Mouse (Mus musculus) kidney, postnatal 0 days (tissue): ENCODE data around the gene Ptprq. TPM values are rescaled to one million over a fixed set of nuclear protein-coding genes. Genes with fewer than 3 reads are reported as not detected.

Experiments used
- ATAC-seq: fragments of 200-750 bp; cut with Nextera tagmentation; replicated peaks from 2 replicates; pipeline ENCODE4 v1.8.0; 2017; ENCODE audit warnings: low read depth, moderate number of reproducible peaks, moderate TSS enrichment, moderate library complexity; ENCODE audit not compliant: low FRiP score
- DNase-seq: peaks from one replicate; pipeline ENCODE4 v3.0.0-alpha.2; 2016; ENCODE audit warnings: low spot score
- H3K27ac ChIP-seq: fragments of 300-500 bp; sonication (generic); 2 replicates; pipeline ENCODE4 v1.5.1; 2014; ENCODE audit warnings: mild to moderate bottlenecking
- H3K27me3 ChIP-seq: fragments of 300-500 bp; sonication (generic); 2 replicates; pipeline ENCODE4 v1.6.1; 2014; ENCODE audit warnings: low read length, mixed read lengths; ENCODE audit not compliant: insufficient read depth
- H3K36me3 ChIP-seq: fragments of 300-500 bp; sonication (generic); 2 replicates; pipeline ENCODE4 v1.6.1; 2014; ENCODE audit warnings: low read length, mixed read lengths; ENCODE audit not compliant: insufficient read depth
- H3K4me1 ChIP-seq: fragments of 300-500 bp; sonication (generic); replicated peaks from 2 replicates; pipeline ENCODE4 v1.6.1; 2014; ENCODE audit warnings: antibody characterized with exemption, low read length, mixed read lengths; ENCODE audit not compliant: insufficient read depth
- H3K4me2 ChIP-seq: fragments of 300-500 bp; sonication (generic); 2 replicates; pipeline ENCODE4 v1.6.1; 2014; ENCODE audit warnings: mild to moderate bottlenecking, low read length, moderate library complexity, mixed read lengths
- H3K4me3 ChIP-seq: fragments of 300-500 bp; sonication (generic); replicated peaks from 2 replicates; pipeline ENCODE4 v1.5.1; 2014; ENCODE audit warnings: low read depth, low read length
- H3K9ac ChIP-seq: fragments of 300-500 bp; sonication (generic); 2 replicates; pipeline ENCODE4 v1.6.1; 2014; ENCODE audit warnings: low read depth, low read length
- H3K9me3 ChIP-seq: fragments of 300-500 bp; sonication (generic); replicated peaks from 2 replicates; pipeline ENCODE4 v1.6.1; 2016; ENCODE audit warnings: low read length, inconsistent platforms, mixed read lengths
- CTCF ChIP-seq: IDR thresholded peaks from 2 replicates; pipeline ENCODE4 v1.5.1; 2016; ENCODE audit warnings: antibody characterized with exemption, low read depth, mild to moderate bottlenecking, moderate library complexity
- WGBS: fragments of 180-500 bp; shearing (Covaris S2); extraction: QIAGEN DNeasy Blood & Tissue Kit; methylation state at CpG from one replicate; pipeline ENCODE4 v1.1.7; 2014; 5-methylcytosine and 5-hydroxymethylcytosine counted together
- polyA plus RNA-seq: library from polyadenylated mRNA; unstranded; fragments of >200 nt; fragmentation: Nextera tagmentation; extraction: Ambion mirVana; gene quantifications from 2 replicates; pipeline ENCODE4 v1.2.1, GENCODE M21; 2015

Gene Ptprq
- polyA plus RNA-seq, 1 experiment from 2014 or later: 0.09 TPM

DNA sequence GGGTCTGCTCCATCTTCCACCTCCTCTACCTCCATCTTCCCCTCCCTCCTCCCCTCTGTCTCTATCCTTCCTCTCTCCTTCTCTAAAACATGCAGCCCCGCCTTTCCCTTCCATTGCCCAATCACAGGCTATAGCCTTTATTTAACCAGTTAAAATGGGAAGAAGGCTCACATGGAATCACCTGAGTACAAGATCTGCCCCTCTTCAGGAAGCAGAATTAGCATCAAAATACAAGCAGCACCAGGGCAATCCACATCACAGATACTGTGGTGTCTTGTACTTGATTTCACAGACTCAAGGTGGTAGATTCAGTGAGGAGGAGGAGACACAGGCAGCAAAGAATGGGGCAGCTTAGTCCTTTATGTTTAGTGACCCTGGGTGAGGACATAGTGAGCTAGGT is 191.1 kb downstream of the Ptprq start:
- Histone ChIP-seq H3K9ac (no peak overlapping the region), H3K4me1 (no peaks in the 10 kb centered on the region), H3K36me3 (no peaks in the 10 kb centered on the region), H3K9me3 (no peaks in the 10 kb centered on the region), H3K27me3 (no peaks in the 10 kb centered on the region), H3K4me3 (no peak overlapping the region), H3K27ac (no peak overlapping the region), H3K4me2 (no peak overlapping the region)
- TF ChIP-seq CTCF: no peak
- DNase-seq (no peak), ATAC-seq (no peak)
- WGBS: 74% methylated on average over 1 of the region's 1 CpGs

DNA sequence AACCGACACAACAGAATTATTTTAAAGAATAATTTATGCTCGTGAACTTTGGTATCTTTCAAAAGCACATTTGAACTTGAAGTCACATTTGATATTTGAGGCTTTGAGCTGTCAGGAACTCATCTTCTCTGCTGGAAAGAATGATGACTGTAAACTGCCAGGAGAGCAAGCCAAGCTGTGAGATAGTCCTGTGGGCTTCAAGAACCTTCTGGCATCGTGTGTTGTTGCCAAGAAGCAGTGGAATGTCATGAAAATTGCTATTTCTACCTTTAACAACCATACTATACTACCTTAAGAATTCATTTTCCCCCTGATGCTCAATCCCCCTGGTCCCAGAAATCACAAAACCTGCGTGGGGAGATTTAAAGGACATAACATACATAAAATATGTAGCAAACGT is 200.6 kb downstream of the Ptprq start:
- Histone ChIP-seq H3K9me3 (no peaks in the 10 kb centered on the region), H3K36me3 (no peaks in the 10 kb centered on the region), H3K27ac (no peak overlapping the region), H3K4me2 (no peak overlapping the region), H3K9ac (no peak overlapping the region), H3K27me3 (no peaks in the 10 kb centered on the region), H3K4me1 (no peaks in the 10 kb centered on the region), H3K4me3 (no peak overlapping the region)
- no peak for DNase-seq
- TF ChIP-seq CTCF: no peak
- WGBS: 63% methylated on average over 5 of the region's 5 CpGs
- no peak for ATAC-seq

DNA sequence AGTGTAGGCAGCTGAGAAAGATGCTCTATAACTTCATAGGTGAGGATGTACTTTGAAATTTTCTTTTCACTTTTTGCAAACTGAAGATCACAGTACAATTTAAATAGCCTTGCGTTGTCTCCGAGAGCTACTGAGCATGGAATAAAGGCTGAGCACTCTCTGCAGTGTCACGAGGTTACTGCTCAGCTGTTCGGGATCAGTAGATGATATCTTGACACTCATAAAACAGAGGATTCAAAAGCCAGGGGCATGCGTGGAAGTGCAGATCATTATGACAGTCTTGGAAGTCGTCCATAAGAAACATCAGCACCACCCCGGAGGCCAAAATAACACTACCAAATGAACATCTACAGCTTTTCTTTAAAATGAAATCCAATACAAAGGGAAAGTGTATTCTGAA is 203.2 kb downstream of the Ptprq start:
- ATAC-seq (no peak), DNase-seq (peak; percentile 50)
- Histone ChIP-seq H3K4me1 (no peaks in the 10 kb centered on the region), H3K4me3 (no peak overlapping the region), H3K9ac (no peak overlapping the region), H3K36me3 (no peaks in the 10 kb centered on the region), H3K4me2 (no peak overlapping the region), H3K9me3 (no peaks in the 10 kb centered on the region), H3K27me3 (no peaks in the 10 kb centered on the region), H3K27ac (no peak overlapping the region)
- TF ChIP-seq CTCF: no peak
- 30% methylated on average over 7 of the region's 7 CpGs for WGBS

GRCm38 (mm10) chr10:107514735-107515134 is 205.1 kb downstream of the Ptprq start:
- no peaks in the 10 kb centered on the region for H3K9me3 ChIP-seq
- no peak for ATAC-seq
- H3K4me1 ChIP-seq: no peaks in the 10 kb centered on the region
- WGBS: 60% methylated on average over 7 of the region's 7 CpGs
- H3K36me3 ChIP-seq: no peaks in the 10 kb centered on the region
- no peak overlapping the region for H3K27ac ChIP-seq
- TF ChIP-seq CTCF: no peak
- no peak for DNase-seq
- H3K9ac ChIP-seq: no peak overlapping the region
- H3K27me3 ChIP-seq: no peaks in the 10 kb centered on the region
- no peak overlapping the region for H3K4me3 ChIP-seq
- no peak overlapping the region for H3K4me2 ChIP-seq

- Histone ChIP-seq H3K36me3 (no peaks in the 10 kb centered on the region), H3K9ac (no peak overlapping the region), H3K4me1 (no peaks in the 10 kb centered on the region), H3K27ac (no peak overlapping the region), H3K4me2 (no peak overlapping the region), H3K4me3 (no peak overlapping the region), H3K27me3 (no peaks in the 10 kb centered on the region), H3K9me3 (no peaks in the 10 kb centered on the region)
- ATAC-seq (no peak), DNase-seq (no peak)
- WGBS: 91% methylated on average over 2 of the region's 2 CpGs
- TF ChIP-seq CTCF: no peak
Observed at GRCm38 (mm10) chr10:107506397-107506796, 213.5 kb downstream of the Ptprq start.

- no peak for ATAC-seq
- 66% methylated on average over 4 of the region's 4 CpGs for WGBS
- peak; percentile 29 for DNase-seq
Observed at GRCm38 (mm10) chr10:107503430-107503829, 216.4 kb downstream of the Ptprq start.

GRCm38 (mm10) chr10:107502193-107502592 is 217.7 kb downstream of the Ptprq start:
- Histone ChIP-seq H3K4me3 (no peak overlapping the region), H3K27me3 (no peaks in the 10 kb centered on the region), H3K4me2 (no peak overlapping the region), H3K9me3 (no peaks in the 10 kb centered on the region), H3K4me1 (no peaks in the 10 kb centered on the region), H3K27ac (no peak overlapping the region), H3K9ac (no peak overlapping the region), H3K36me3 (no peaks in the 10 kb centered on the region)
- 84% methylated on average over 7 of the region's 7 CpGs for WGBS
- DNase-seq (no peak), ATAC-seq (no peak)
- no peak for TF ChIP-seq CTCF

More at GRCm38 (mm10) chr10:107503430-107503829, 216.4 kb downstream of the Ptprq start:
- Histone ChIP-seq H3K9ac (no peak overlapping the region), H3K36me3 (no peaks in the 10 kb centered on the region), H3K27ac (no peak overlapping the region), H3K27me3 (no peaks in the 10 kb centered on the region), H3K4me1 (no peaks in the 10 kb centered on the region), H3K4me3 (no peak overlapping the region), H3K9me3 (no peaks in the 10 kb centered on the region), H3K4me2 (no peak overlapping the region)
- TF ChIP-seq CTCF: no peak
